Mouse (Mus musculus) limb, embryonic 13.5 days (tissue): Measurements from ENCODE around the gene Madcam1. TPM values are rescaled to one million over a fixed set of nuclear protein-coding genes. Genes with fewer than 3 reads are reported as not detected.

Experiments
- ATAC-seq: fragments of 200-750 bp; cut with Nextera tagmentation; 2 replicates; pipeline ENCODE4 v1.8.0; 2017; ENCODE audit warnings: low read depth, moderate number of reproducible peaks, moderate TSS enrichment; ENCODE audit not compliant: low FRiP score
- H3K27ac ChIP-seq: fragments of 300-500 bp; sonication (generic); 2 replicates; pipeline ENCODE4 v1.5.1; 2015; ENCODE audit warnings: inconsistent platforms, mild to moderate bottlenecking, moderate library complexity
- H3K27me3 ChIP-seq: fragments of 300-500 bp; sonication (generic); 2 replicates; pipeline ENCODE4 v1.6.1; 2015; ENCODE audit warnings: mild to moderate bottlenecking, inconsistent platforms
- H3K36me3 ChIP-seq: fragments of 300-500 bp; sonication (generic); 2 replicates; pipeline ENCODE4 v1.6.1; 2015; ENCODE audit warnings: inconsistent platforms, mild to moderate bottlenecking, moderate library complexity
- H3K4me1 ChIP-seq: fragments of 300-500 bp; sonication (generic); 2 replicates; pipeline ENCODE4 v1.6.1; 2015; ENCODE audit warnings: inconsistent platforms
- H3K4me2 ChIP-seq: fragments of 300-500 bp; sonication (generic); replicated peaks from 2 replicates; pipeline ENCODE4 v1.6.1; 2015; ENCODE audit warnings: inconsistent platforms, mild to moderate bottlenecking, moderate library complexity
- H3K4me3 ChIP-seq: fragments of 300-500 bp; sonication (generic); 2 replicates; pipeline ENCODE4 v1.5.1; 2015; ENCODE audit warnings: moderate library complexity, mild to moderate bottlenecking, inconsistent platforms
- H3K9ac ChIP-seq: fragments of 300-500 bp; sonication (generic); 2 replicates; pipeline ENCODE4 v1.6.1; 2015; ENCODE audit warnings: mild to moderate bottlenecking, inconsistent platforms
- H3K9me3 ChIP-seq: fragments of 300-500 bp; sonication (generic); 2 replicates; pipeline ENCODE4 v1.6.1; 2016; ENCODE audit warnings: inconsistent platforms
- WGBS: fragments of 180-500 bp; shearing (Covaris S2); methylation state at CpG from one replicate; pipeline ENCODE4 v1.1.7; 2015; 5-methylcytosine and 5-hydroxymethylcytosine counted together
- polyA plus RNA-seq: library from polyadenylated mRNA; unstranded; fragments of >200 nt; fragmentation: Nextera tagmentation; extraction: Ambion mirVana; gene quantifications from 2 replicates; pipeline ENCODE4 v1.2.1, GENCODE M21; 2015

The Madcam1 gene
- 7.0 and 8.2 TPM in 2 replicates for polyA plus RNA-seq

DNA sequence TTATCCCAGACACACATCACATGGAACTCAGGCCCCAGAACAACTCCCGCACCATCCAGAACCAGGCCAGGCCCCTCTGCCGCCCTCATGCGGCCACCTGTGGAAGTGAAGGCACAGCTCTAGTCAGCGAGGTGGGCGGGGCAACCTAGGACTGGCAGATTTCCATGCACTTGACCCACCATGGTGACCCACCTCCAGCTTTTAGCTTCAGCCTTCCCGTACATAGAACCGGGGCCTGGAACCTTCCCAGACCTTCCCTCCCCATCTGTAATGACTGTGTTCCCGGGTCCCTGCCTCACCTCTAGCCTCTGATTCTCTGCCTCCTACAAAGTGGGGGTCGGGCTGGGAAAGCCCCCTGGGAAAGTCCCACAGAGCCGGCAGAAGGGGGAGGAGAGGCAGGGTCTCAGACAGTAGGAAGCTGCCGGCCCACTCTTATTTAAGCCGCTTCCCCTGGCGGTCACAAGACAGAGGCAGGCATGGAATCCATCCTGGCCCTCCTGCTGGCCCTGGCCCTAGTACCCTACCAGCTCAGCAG, at the start of gene Madcam1:
Gene Madcam1 (plus strand): TSS at position 429 of the 535 bp plus-strand sequence.
- H3K4me1 ChIP-seq, result 0 out of 2 replicates have a peak, but pooled peaks cover 4% of the 10 kb centered on the region
- no peaks in the 10 kb centered on the region for H3K36me3 ChIP-seq
- H3K27ac ChIP-seq, result no peak within 1 kb of the TSS
- WGBS, result 7% methylated on average over 13 of the region's 13 CpGs
- no peak within 1 kb of the TSS; the same call in none of the 2 replicates for H3K9ac ChIP-seq
- no peaks in the 10 kb centered on the region for H3K27me3 ChIP-seq
- H3K4me3 ChIP-seq, result no peak within 1 kb of the TSS
- H3K9me3 ChIP-seq, result no peaks in the 10 kb centered on the region
- no peak for ATAC-seq
- H3K4me2 ChIP-seq, result no peak within 1 kb of the TSS

DNA sequence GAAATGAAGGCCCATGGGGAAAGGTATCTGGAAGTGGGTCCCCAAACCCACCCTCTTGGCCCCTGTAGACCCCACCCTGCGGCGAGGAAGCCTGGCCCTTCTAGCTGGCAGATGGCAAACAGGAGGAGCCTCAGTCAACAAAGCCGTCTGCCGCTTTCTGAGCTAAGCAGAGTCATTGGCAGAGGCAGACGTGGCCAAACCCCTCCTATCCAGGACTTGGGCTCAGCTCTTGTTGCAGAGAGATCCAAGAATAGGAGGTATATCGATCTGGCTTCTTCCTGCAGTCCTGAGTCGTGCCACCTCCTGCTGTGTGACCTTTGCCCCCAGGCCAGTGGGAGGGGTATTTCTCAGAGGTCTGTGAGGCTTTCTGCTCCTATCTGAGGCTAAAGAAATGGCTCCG, 48.5 kb upstream of the Madcam1 start:
- Histone ChIP-seq H3K9me3 (no peaks in the 10 kb centered on the region), H3K27ac (no peak overlapping the region), H3K36me3 (peaks cover 2% of the 10 kb centered on the region; the same call in 1 of the 2 replicates), H3K4me2 (no peak overlapping the region), H3K9ac (no peak overlapping the region), H3K4me1 (peaks cover 20% of the 10 kb centered on the region), H3K27me3 (peaks cover 36% of the 10 kb centered on the region), H3K4me3 (no peak overlapping the region)
- WGBS, result 15% methylated on average over 8 of the region's 8 CpGs
- no peak for ATAC-seq

DNA sequence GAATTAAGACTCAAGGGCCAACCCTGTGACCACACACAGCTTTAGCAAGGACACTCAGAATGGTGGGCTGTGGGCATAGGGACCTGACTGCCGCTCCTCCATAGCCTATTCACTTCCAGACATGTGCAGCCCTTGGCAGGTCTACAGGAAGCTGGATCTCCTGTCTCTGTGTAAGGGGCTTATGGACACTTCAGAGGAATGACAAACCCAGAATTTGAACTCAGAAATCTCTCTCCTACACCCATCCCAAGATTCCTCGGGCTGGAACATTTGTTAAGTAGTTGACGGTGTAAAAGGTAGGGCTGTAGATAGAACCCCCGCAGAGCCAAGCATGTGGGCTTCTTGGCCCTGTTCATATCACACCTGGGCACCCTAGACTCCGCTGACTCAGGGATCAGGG, 48.0 kb upstream of the Madcam1 start:
- peaks cover 2% of the 10 kb centered on the region; the same call in 1 of the 2 replicates for H3K36me3 ChIP-seq
- ATAC-seq, result no peak
- 87% methylated on average over 5 of the region's 5 CpGs for WGBS

DNA sequence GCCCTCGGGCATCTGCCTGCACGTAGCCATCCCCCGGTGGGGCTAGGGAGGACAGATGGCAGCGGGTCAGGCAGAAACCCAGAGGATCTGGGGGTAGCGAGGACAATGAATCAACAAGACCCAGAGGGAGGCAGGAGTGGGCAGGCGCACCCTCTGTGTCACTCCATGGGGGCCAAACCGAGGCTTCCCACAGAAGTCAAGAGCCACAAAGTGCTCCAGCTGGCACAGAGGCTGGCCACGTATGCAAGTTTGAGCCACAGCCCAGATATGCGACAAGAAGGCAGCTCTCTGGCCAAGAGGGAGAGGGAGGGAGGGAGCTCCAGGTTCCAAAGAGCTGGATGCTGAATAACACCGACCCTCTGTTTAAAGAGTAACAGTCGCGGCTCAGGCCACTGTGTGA, 40.4 kb upstream of the Madcam1 start:
- no peak for ATAC-seq
- peaks cover 2% of the 10 kb centered on the region; the same call in 1 of the 2 replicates for H3K36me3 ChIP-seq
- no peak overlapping the region for H3K4me3 ChIP-seq
- H3K9ac ChIP-seq, result no peak overlapping the region
- no peaks in the 10 kb centered on the region for H3K9me3 ChIP-seq
- no peak overlapping the region for H3K4me2 ChIP-seq
- no peaks in the 10 kb centered on the region for H3K4me1 ChIP-seq
- WGBS, result 72% methylated on average over 12 of the region's 12 CpGs
- no peaks in the 10 kb centered on the region for H3K27me3 ChIP-seq
- no peak overlapping the region for H3K27ac ChIP-seq

More for the DNA sequence above, 48.0 kb upstream of the Madcam1 start:
- Histone ChIP-seq H3K9ac (no peak overlapping the region), H3K4me3 (no peak overlapping the region), H3K27me3 (peaks cover 31% of the 10 kb centered on the region), H3K4me1 (peaks cover 20% of the 10 kb centered on the region), H3K4me2 (no peak overlapping the region), H3K27ac (no peak overlapping the region), H3K9me3 (no peaks in the 10 kb centered on the region)

DNA sequence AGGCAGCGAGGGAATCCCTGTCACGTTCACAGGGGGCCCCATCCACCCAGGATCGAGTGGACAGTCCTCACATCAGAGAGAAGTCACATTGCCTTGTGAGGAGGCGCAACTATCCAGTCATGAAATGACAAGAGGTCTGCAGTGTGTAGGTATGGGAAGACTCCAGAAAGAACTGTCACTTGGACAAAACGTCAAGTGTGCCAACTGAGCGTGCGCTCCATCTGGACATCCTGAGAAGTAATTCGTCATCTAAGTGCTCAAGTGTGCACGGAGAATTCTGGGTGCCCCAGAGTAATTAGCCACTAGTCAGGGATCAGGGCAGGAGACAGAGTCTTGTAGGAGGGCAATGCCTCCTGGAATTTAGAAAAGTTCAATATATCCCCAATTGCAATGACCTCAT, 39.0 kb upstream of the Madcam1 start:
- WGBS, result 81% methylated on average over 9 of the region's 9 CpGs
- Histone ChIP-seq H3K27ac (no peak overlapping the region), H3K27me3 (no peaks in the 10 kb centered on the region), H3K4me3 (no peak overlapping the region), H3K36me3 (no peaks in the 10 kb centered on the region; the same call in 1 of the 2 replicates), H3K9ac (no peak overlapping the region), H3K4me1 (no peaks in the 10 kb centered on the region), H3K4me2 (no peak overlapping the region), H3K9me3 (no peaks in the 10 kb centered on the region)
- no peak for ATAC-seq

DNA sequence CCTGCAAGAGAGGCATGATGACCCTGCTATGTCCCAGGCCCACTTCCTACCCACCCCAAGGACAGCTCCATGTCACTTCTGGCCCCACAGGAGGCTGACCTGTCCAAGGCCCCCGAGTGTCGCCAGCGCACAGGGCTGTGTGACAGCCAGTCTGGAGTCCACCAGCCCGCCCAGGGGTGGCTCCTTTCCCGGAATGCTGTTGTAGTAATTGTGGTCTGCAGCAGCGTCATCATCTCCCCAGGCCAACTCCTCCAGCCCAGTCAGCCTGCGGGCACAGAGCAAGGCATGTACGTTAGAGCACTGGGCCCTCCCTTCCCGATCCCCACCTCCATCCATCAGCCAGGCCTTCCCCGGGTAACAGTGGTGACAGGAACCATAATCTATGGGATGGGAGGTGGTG, 38.2 kb upstream of the Madcam1 start:
- ATAC-seq, result no peak

DNA sequence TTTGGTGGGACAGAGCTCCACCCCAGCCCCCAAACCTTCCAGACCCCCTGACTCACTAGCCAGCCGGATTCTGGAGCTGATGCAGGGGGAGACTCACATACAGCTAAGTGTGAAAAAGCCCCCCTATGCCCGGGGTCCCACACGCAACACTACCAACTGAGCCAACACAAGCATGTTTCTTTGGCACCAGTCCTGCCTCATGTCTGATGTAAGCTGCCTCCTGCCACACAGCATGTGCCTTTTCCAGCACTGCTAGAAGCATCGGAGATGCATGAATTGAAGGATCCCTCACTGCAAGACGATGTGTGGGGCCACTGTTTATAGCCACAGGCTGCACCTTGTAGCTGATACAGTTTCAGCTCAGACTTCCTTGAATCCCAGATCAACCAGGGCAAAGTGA, 36.0 kb upstream of the Madcam1 start:
- WGBS, result 80% methylated on average over 5 of the region's 5 CpGs
- H3K9me3 ChIP-seq, result no peaks in the 10 kb centered on the region
- no peak overlapping the region for H3K27ac ChIP-seq
- no peak overlapping the region for H3K4me3 ChIP-seq
- H3K4me2 ChIP-seq, result no peak overlapping the region
- no peaks in the 10 kb centered on the region; the same call in 1 of the 2 replicates for H3K36me3 ChIP-seq
- no peak overlapping the region for H3K9ac ChIP-seq
- H3K4me1 ChIP-seq, result no peaks in the 10 kb centered on the region
- ATAC-seq, result no peak
- no peaks in the 10 kb centered on the region for H3K27me3 ChIP-seq

More for the DNA sequence above, 38.2 kb upstream of the Madcam1 start:
- Histone ChIP-seq H3K9me3 (no peaks in the 10 kb centered on the region), H3K4me1 (no peaks in the 10 kb centered on the region), H3K27ac (no peak overlapping the region), H3K9ac (no peak overlapping the region), H3K27me3 (no peaks in the 10 kb centered on the region), H3K4me3 (no peak overlapping the region), H3K36me3 (no peaks in the 10 kb centered on the region; the same call in 1 of the 2 replicates), H3K4me2 (no peak overlapping the region)
- 85% methylated on average over 10 of the region's 10 CpGs for WGBS

DNA sequence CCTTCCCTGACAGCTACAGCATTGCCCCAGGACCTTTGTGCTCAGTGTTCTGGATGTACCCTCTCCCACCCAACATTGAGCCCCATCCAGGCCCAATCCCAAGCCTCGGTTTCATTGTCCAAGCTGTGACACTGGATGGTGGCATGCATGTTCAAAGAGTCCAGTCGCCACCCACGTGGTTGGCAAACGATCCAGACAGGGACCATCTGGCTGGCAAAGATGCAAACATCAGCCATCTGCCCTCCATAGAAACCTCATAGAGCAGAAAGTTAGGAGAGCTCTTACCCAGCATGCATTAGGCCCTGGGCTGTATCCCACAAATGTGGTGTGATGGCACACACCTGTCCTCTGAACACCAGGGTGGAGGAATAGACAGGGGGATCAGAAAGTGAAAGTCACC, 32.9 kb upstream of the Madcam1 start:
- Histone ChIP-seq H3K27ac (no peak overlapping the region), H3K4me3 (no peak overlapping the region), H3K27me3 (0 out of 2 replicates have a peak, but pooled peaks cover 4% of the 10 kb centered on the region), H3K4me2 (no peak overlapping the region), H3K9me3 (no peaks in the 10 kb centered on the region), H3K9ac (no peak overlapping the region), H3K4me1 (no peaks in the 10 kb centered on the region), H3K36me3 (no peaks in the 10 kb centered on the region; the same call in 1 of the 2 replicates)
- no peak for ATAC-seq
- WGBS, result 81% methylated on average over 4 of the region's 4 CpGs

DNA sequence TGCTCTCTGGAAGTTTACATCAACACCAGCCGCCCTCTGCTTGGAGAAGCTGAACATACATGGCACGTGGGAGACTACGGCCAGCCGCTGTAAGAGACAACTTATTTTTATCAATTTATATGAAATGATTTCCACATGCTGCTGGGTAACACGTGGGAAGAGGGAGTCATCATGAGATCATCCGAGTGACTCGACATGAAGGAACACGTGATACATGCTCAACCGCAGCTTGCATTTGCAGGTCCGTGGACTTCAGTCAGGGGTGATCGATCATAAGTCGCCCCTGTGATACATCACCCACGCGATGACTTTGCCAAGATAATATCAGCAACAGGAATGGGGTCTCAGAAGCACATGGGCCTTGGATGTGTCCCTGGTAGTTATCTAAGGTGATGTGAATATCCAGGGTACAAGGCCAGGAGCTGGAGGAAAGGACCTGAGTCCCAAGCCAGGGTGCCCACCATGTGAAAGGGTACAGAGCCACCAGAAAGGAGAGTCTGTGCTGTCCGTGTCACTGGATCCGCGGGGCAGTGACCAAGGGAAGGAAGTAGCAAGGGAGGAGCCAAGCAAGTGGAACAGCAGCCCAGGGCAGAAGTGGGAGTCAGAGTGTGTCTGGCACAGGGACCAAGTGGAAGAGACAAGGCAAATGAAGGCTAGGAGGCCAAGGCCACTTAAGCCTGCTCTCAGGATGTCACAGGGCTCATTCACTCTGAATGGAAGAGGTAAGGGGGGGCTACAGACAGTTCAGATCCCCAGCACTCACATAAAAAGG, 31.2 kb upstream of the Madcam1 start:
- Histone ChIP-seq H3K9me3 (no peaks in the 10 kb centered on the region), H3K4me2 (no peak overlapping the region), H3K36me3 (no peaks in the 10 kb centered on the region), H3K4me1 (peaks cover 9% of the 10 kb centered on the region), H3K27me3 (peaks cover 12% of the 10 kb centered on the region), H3K27ac (no peak overlapping the region), H3K4me3 (no peak overlapping the region), H3K9ac (no peak overlapping the region)
- WGBS, result 82% methylated on average over 17 of the region's 17 CpGs
- no peak for ATAC-seq

DNA sequence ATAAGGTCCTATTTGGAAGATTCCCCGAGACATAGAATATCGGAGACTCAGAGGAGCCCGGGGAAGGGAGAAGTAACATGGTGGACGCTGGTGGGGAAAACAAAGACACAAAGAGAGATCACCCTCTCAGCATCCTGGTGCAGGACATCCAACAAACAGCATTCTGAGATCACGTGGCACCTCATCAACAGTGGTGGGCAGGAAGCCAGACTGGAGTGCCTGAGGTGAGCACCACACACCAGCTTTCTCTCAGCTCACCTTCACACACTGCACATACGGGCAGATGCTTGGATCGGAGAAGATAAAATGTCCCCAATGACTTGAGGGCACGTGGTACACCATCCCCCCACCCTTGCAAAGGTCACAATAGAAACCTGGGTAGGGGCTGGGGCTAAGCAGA, 28.1 kb upstream of the Madcam1 start:
- H3K9me3 ChIP-seq, result no peaks in the 10 kb centered on the region
- H3K9ac ChIP-seq, result no peak overlapping the region
- H3K36me3 ChIP-seq, result no peaks in the 10 kb centered on the region
- WGBS, result 83% methylated on average over 8 of the region's 8 CpGs
- ATAC-seq, result no peak
- peaks cover 37% of the 10 kb centered on the region for H3K27me3 ChIP-seq
- H3K4me1 ChIP-seq, result peaks cover 22% of the 10 kb centered on the region
- H3K27ac ChIP-seq, result no peak overlapping the region
- H3K4me2 ChIP-seq, result peak overlapping the region; percentile 93
- H3K4me3 ChIP-seq, result peak overlapping the region; percentile 90; the same call in 1 of the 2 replicates

DNA sequence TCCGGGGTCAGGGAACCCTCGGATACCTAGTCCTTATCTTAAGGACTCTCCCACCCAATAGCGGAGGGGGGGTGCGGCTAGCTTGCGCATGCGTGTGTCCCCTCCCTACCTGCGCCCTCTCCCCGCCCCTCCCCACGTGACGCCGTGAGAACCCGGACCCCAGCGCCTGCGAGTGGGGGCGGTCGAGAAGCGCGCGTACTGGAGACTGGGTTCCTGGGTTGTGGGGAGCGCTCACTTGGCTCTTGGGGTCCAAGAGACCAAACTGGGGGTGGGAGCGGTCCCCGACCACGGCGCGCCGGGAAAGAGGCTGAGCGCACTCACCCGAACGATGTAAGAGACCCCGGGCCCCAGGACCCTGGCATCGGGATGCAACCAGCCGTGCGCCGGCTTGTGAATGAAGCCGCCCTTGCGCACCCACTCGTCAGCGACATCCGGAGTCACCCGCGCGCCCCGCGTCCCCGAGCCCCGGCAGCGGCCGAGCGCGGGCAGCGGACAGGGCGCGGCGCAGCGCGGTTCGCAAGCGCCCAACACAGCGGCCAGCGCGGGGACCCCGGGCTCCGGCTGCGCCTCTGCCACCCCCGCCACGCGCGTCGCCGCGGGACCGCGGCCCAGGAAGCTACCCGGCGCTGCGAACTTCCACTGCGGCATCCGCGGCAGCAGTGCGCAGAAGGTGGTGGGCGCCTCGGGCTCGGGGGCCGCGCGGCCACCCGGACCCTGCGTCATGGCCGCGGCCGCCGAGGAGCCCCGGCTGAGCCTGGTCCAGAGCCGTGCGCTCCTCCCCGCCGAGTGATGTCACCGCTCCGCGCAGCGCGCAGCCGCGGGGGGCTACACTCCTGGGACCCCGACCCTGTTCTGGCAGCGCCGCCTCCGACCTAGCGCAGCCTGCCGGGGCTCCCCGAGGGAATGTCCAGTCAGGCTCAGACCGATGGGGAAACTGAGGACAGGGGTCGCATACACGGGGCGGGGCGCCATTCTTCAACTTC, 26.9 kb upstream of the Madcam1 start, which contains the start of gene Shc2:
Gene Shc2 (minus strand): TSS at position 791 of the 983 bp plus-strand sequence.
- Histone ChIP-seq H3K27ac (peak within 1 kb of the TSS; percentile 58; the same call in 1 of the 2 replicates), H3K9me3 (no peaks in the 10 kb centered on the region), H3K4me1 (peaks cover 22% of the 10 kb centered on the region), H3K4me2 (peak within 1 kb of the TSS; percentile 93), H3K9ac (peak within 1 kb of the TSS; percentile 85), H3K4me3 (peak within 1 kb of the TSS; percentile 90), H3K36me3 (no peaks in the 10 kb centered on the region), H3K27me3 (peaks cover 37% of the 10 kb centered on the region)
- ATAC-seq, result peak; percentile 83
- under 1% methylated on average over 105 of the region's 116 CpGs for WGBS
